Mouse (Mus musculus) thymus, postnatal 0 days (tissue): ENCODE results near the gene Aloxe3. TPM values are rescaled to one million over a fixed set of nuclear protein-coding genes. Genes with fewer than 3 reads are reported as not detected.

Experiments used
- DNase-seq: peaks from one replicate; pipeline ENCODE4 v3.0.0-alpha.2; 2015; ENCODE audit warnings: low spot score
- polyA plus RNA-seq: library from polyadenylated mRNA; unstranded; fragments of >200 nt; fragmentation: Nextera tagmentation; extraction: Ambion mirVana; gene quantifications from 2 replicates; pipeline ENCODE4 v1.2.1, GENCODE M21; 2015

Aloxe3 gene
- polyA plus RNA-seq, 1 experiment from 2014 or later, result 0.62 TPM

DNA sequence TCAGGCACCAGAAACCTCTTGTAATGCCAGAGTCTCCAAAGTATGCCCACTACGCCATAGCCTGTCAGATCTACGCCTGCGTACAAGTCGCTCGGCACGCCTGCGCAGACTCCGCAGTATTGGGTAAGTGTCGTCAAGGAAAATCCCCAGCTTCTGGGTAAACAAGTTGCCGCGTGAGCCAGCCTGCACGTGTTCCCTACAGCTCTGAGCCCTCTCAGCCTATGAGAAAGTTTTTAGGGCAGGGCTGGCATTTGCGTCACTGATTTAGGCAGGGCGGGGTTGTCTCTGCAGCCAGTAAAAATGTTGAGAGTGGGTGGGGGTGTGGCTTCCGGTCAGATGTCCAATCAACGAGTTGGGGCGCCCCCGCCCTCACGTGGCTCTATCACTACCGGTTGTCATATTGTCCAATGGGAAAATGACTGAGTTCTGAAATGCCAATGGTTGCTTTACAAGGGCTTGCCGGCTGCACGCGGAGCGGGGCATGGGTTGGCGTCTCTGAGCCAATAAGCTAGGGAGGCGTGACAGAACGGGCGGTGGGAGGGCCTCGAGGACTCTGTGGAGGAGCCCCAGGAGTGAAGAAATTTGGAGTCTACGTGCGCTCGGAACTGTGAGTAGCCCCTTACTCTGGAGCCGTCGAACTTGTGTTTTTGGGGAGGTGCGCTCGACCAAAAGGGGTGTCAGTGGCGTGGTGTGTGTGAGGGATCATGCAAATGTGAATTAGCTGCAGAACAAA is 30.8 kb upstream of the Aloxe3 start, which contains the start of gene Per1:
TSS of gene Per1 (plus strand) at position 521 of the 733 bp plus-strand sequence.
- DNase-seq, result peak; percentile 100

GRCm38 (mm10) chr11:69095511-69096231 is 30.0 kb upstream of the Aloxe3 start:
- DNase-seq, result peak; percentile 61

DNA sequence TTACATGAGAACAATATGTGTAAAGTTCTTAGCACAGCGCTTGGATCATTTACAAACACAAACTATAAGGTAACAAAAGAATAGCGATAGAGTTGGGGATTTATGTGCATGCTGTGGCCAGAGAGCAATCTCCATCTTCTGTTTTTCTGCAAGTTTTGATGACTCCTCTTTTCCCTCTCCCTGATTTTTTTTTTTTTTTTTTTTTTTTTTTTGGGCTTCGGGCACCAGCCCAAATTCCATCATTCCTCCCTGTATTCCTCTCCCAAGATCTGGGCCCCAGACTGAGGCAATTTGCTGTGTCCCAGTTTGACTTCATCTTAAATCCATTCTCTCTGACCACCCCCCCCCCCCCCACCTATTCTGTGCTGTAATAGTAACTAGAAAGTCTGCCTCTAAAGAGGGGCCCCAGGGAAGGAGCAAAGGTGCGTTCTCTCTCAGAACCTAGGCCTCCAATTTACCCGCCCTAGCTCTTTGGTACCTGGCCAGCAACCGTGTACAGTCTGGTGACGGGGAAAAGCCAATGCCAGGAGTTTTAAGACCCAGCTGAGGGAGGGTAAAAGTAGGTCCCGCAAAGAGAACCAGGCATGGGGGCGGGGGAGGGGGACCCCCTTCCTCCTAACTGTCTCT is 29.2 kb upstream of the Aloxe3 start:
- no peak for DNase-seq

- peak; percentile 78 for DNase-seq
Observed at GRCm38 (mm10) chr11:69096987-69097900, 28.5 kb upstream of the Aloxe3 start.

- DNase-seq, result peak; percentile 49
Observed at GRCm38 (mm10) chr11:69098039-69098761, 27.5 kb upstream of the Aloxe3 start.

GRCm38 (mm10) chr11:69098762-69099091 is 27.0 kb upstream of the Aloxe3 start:
- peak; percentile 89 for DNase-seq

DNA sequence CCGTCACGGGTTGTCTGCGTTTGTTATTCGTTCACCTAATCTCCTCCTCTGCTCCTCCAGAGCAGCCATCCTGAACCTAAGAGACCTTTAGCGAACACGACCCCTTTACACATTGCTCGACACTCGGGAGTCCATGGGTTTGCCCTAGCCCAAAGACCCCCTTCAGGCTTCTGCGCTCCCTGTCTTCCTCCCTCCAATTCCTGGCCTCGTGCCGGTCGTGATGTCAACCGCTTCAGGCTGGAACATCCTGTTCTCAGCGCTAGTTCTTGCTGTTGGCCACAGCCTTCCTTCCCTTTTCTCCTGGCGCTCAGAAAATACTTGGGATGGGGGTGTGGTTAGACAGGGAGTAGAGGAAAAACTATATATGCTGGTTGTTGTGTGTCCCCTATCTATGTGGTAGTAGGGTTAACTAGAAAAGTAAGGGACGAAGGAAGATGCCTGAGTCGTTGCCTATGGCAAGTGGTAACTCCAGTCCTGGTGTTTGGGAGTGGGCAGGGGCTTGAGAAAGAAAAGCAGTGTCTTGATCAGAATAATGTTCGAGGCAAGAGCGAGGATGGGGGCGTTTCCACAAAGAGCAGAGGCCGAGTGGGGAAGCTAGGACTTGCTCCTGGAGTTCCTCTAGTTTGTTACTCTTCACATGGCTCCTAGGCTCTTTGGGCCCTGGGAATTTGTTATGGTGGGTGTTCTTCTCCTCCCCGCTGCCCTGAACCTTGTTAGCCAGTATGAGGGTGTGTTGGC is 26.4 kb upstream of the Aloxe3 start:
- DNase-seq, result peak; percentile 30

DNA sequence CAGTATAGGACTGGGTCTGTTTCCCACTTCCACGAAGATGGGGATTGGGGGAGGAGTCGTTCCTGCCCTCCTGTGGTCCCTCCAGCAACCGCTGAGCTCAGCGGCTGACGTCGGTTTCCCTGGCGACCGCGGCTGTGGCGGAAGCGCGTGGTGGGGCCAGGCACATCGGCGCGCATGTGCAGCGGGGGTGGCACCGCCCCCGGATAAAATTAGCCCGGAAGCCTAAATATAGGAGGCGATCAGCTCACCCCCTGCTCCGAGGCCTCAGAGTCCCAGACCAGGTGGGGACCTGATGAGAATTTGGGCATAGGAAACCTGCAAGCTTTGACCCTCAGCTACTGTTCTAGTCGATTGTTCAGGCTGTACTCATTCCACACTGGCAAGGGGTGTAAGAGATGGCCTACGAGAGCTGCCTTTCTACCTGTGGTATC is 25.8 kb upstream of the Aloxe3 start:
- peak; percentile 91 for DNase-seq

GRCm38 (mm10) chr11:69100639-69101360 is 24.9 kb upstream of the Aloxe3 start:
- no peak for DNase-seq

DNA sequence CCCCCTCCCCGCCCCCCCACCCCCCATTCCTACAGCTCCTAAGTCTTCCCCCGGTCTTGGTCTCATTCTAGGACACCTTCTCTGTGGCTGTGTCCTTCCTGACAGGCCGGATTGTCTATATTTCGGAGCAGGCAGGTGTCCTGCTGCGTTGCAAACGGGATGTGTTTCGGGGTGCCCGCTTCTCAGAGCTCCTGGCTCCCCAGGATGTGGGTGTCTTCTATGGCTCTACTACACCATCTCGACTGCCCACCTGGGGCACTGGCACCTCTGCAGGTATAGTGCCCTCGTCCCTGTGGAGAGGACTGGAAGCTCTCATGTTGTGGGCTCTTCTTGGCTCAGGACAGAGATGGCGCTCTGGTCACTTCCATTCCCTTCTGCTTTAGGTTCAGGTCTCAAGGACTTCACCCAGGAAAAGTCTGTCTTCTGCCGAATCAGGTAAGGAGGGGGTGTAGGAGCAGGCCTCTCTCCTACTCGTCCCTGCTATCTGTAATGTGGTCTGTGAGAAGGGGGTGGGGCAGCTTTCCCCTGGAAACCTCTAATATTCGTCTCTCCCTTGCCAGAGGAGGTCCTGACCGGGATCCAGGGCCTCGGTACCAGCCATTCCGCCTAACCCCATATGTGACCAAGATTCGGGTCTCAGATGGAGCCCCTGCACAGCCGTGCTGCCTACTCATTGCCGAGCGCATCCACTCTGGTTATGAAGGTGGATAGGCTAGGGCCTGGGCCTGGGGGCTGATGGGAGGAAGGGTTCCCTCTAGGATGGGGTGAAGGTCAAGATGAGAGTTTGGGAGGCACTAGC is 23.9 kb upstream of the Aloxe3 start:
- DNase-seq, result no peak

DNA sequence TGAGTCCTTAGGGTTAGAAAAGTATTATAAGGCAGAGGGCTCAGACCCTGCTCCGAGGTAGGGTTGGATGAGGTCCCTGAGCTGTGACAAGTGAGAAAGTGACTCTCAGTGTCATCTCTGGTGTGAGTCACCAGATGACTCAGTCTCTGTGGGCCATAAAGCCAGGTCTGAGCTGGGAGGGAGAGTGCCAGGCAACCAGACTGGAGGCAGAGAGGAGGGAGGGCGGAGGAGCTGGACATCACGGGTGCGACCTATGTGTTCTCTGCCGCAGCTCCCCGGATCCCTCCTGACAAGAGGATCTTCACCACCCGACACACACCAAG is 23.3 kb upstream of the Aloxe3 start:
- DNase-seq, result no peak

- no peak for DNase-seq
Observed at GRCm38 (mm10) chr11:69103121-69103520, 22.6 kb upstream of the Aloxe3 start.

DNA sequence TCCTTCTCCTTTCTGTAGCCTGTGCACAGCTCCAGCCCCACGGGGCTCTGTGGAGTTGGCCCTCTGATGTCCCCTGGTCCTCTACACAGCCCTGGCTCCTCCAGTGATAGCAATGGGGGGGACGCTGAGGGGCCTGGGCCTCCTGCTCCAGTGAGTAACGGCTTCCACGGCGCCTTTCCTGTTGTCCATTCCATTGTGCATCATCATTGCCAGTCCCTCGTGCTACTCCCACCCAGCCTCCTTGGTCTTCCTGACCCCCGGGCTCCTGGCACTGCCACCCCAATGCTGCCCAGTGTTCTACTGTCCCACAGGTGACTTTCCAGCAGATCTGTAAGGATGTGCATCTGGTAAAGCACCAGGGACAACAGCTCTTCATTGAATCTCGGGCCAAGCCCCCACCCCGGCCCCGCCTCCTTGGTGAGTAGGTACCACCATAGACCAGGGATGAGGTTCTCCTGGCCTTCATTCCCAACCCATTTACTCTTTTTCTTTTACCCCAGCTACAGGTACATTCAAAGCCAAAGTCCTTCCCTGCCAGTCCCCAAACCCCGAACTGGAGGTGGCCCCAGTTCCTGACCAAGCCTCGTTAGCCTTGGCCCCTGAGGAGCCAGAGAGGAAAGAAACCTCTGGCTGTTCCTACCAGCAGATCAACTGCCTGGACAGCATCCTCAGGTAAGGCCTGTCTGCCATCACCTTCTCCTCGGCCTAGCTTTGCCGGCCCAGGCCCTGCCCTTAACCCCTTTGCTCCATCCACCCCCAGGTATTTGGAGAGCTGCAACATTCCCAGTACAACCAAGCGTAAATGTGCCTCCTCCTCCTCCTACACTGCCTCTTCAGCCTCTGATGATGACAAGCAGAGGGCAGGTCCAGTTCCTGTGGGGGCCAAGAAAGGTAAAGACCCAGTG is 21.9 kb upstream of the Aloxe3 start:
- no peak for DNase-seq

GRCm38 (mm10) chr11:69104487-69104886 is 21.2 kb upstream of the Aloxe3 start:
- no peak for DNase-seq

DNA sequence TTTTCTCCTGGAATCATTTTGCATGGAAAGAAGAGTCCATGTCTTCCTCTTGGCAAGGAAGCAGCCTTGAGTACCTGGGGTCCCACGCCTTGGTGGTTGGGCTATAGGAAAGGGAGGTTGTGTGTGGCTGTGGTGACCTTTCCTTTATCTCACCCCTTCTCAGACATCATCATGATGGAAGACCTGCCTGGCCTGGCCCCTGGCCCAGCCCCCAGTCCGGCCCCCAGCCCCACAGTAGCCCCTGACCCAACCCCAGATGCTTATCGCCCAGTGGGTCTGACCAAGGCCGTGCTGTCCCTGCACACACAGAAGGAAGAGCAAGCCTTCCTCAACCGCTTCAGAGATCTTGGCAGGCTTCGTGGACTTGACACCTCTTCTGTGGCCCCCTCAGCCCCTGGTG is 20.5 kb upstream of the Aloxe3 start:
- DNase-seq, result no peak

- DNase-seq, result no peak
Observed at GRCm38 (mm10) chr11:69105796-69106195, 19.9 kb upstream of the Aloxe3 start.

- no peak for DNase-seq
Observed at GRCm38 (mm10) chr11:69106299-69106698, 19.4 kb upstream of the Aloxe3 start.
